Mouse (Mus musculus) heart, postnatal 0 days (tissue): ENCODE results near the gene Tenm2. TPM values are rescaled to one million over a fixed set of nuclear protein-coding genes. Genes with fewer than 3 reads are reported as not detected.

Experiments used
- ATAC-seq: fragments of 200-750 bp; cut with Nextera tagmentation; 2 replicates; pipeline ENCODE4 v1.8.0; 2017; ENCODE audit warnings: low read depth, moderate number of reproducible peaks, moderate library complexity; ENCODE audit not compliant: insufficient read depth
- DNase-seq: peaks from one replicate; pipeline ENCODE4 v3.0.0-alpha.2; 2016; ENCODE audit warnings: low spot score
- H3K27ac ChIP-seq: fragments of 300-500 bp; sonication (generic); 2 replicates; pipeline ENCODE4 v1.5.1; 2014; ENCODE audit warnings: low read depth, mild to moderate bottlenecking
- H3K27me3 ChIP-seq: fragments of 300-500 bp; sonication (generic); 2 replicates; pipeline ENCODE4 v1.6.1; 2014; ENCODE audit warnings: low read length, mixed read lengths; ENCODE audit not compliant: control insufficient read depth, insufficient read depth
- H3K36me3 ChIP-seq: fragments of 300-500 bp; sonication (generic); replicated peaks from 2 replicates; pipeline ENCODE4 v1.6.1; 2014; ENCODE audit warnings: low read length, mixed read lengths; ENCODE audit not compliant: control insufficient read depth, insufficient read depth
- H3K4me1 ChIP-seq: fragments of 300-500 bp; sonication (generic); 2 replicates; pipeline ENCODE4 v1.6.1; 2014; ENCODE audit warnings: antibody characterized with exemption; ENCODE audit not compliant: control insufficient read depth, insufficient read depth
- H3K4me2 ChIP-seq: fragments of 300-500 bp; sonication (generic); 2 replicates; pipeline ENCODE4 v1.6.1; 2014; ENCODE audit warnings: low read depth, mild to moderate bottlenecking, low read length, moderate library complexity
- H3K4me3 ChIP-seq: fragments of 300-500 bp; sonication (generic); 2 replicates; pipeline ENCODE4 v1.5.1; 2014; ENCODE audit warnings: low read depth, low read length
- H3K9ac ChIP-seq: fragments of 300-500 bp; sonication (generic); replicated peaks from 2 replicates; pipeline ENCODE4 v1.6.1; 2014; ENCODE audit warnings: low read depth, low read length, mixed read lengths
- H3K9me3 ChIP-seq: fragments of 300-500 bp; sonication (generic); replicated peaks from 2 replicates; pipeline ENCODE4 v1.6.1; 2016; ENCODE audit warnings: low read length; ENCODE audit not compliant: control insufficient read depth
- CTCF ChIP-seq: IDR thresholded peaks from 2 replicates; pipeline ENCODE4 v1.5.1; 2016; ENCODE audit warnings: antibody characterized with exemption, control low read depth, low read depth
- EP300 ChIP-seq: IDR thresholded peaks from 2 replicates; pipeline ENCODE4 v1.6.1; 2016; ENCODE audit warnings: antibody characterized with exemption, low read depth
- WGBS: fragments of 180-500 bp; shearing (Covaris S2); extraction: QIAGEN DNeasy Blood & Tissue Kit; methylation state at CpG from one replicate; pipeline ENCODE4 v1.1.7; 2014; 5-methylcytosine and 5-hydroxymethylcytosine counted together
- polyA plus RNA-seq: library from polyadenylated mRNA; unstranded; fragments of >200 nt; fragmentation: Nextera tagmentation; extraction: Ambion mirVana; gene quantifications from 2 replicates; pipeline ENCODE4 v1.2.1, GENCODE M21; 2015
- total RNA-seq: library from RNA; depleted of rRNA; stranded (reverse); fragments of >200 nt; gene quantifications from 2 replicates; pipeline ENCODE4 v1.2.3, GENCODE M21; 2014; ENCODE audit warnings: low replicate concordance

Tenm2 gene
- total and polyA plus RNA-seq, 2 experiments from 2014 or later: 0.14 to 0.95 TPM

- Histone ChIP-seq H3K4me1 (no peaks in the 10 kb centered on the region), H3K9me3 (no peaks in the 10 kb centered on the region), H3K9ac (no peak overlapping the region), H3K27ac (no peak overlapping the region), H3K36me3 (no peaks in the 10 kb centered on the region), H3K4me2 (no peak overlapping the region), H3K4me3 (no peak overlapping the region), H3K27me3 (0 out of 2 replicates have a peak, but pooled peaks cover 2% of the 10 kb centered on the region)
- no peak for DNase-seq
- TF ChIP-seq CTCF (no peak), EP300 (no peak)
- 57% methylated on average over 2 of the region's 2 CpGs for WGBS
- ATAC-seq: no peak
Observed at GRCm38 (mm10) chr11:36446351-36446750, 789.4 kb downstream of the Tenm2 start.

- no peaks in the 10 kb centered on the region for H3K4me1 ChIP-seq
- H3K9ac ChIP-seq: no peak overlapping the region
- no peak overlapping the region for H3K4me2 ChIP-seq
- 90% methylated on average over 7 of the region's 7 CpGs for WGBS
- no peak for DNase-seq
- H3K9me3 ChIP-seq: no peaks in the 10 kb centered on the region
- no peak overlapping the region for H3K4me3 ChIP-seq
- ATAC-seq: no peak
- H3K36me3 ChIP-seq: no peaks in the 10 kb centered on the region
- no peak overlapping the region for H3K27ac ChIP-seq
- TF ChIP-seq EP300: no peak
- no peak for TF ChIP-seq CTCF
- H3K27me3 ChIP-seq: 0 out of 2 replicates have a peak, but pooled peaks cover 2% of the 10 kb centered on the region
Observed at GRCm38 (mm10) chr11:36443821-36444220, 791.9 kb downstream of the Tenm2 start.

GRCm38 (mm10) chr11:36441801-36442200, 794.0 kb downstream of the Tenm2 start:
- ATAC-seq (no peak), DNase-seq (no peak)
- Histone ChIP-seq H3K4me1 (no peaks in the 10 kb centered on the region), H3K36me3 (no peaks in the 10 kb centered on the region), H3K4me3 (no peak overlapping the region), H3K9ac (no peak overlapping the region), H3K9me3 (no peaks in the 10 kb centered on the region), H3K27ac (no peak overlapping the region), H3K4me2 (no peak overlapping the region), H3K27me3 (no peaks in the 10 kb centered on the region)
- WGBS: 48% methylated on average over 6 of the region's 6 CpGs
- no peak for TF ChIP-seq EP300
- no peak for TF ChIP-seq CTCF

GRCm38 (mm10) chr11:36436251-36436650, 799.5 kb downstream of the Tenm2 start:
- no peak for ATAC-seq
- TF ChIP-seq CTCF: no peak
- TF ChIP-seq EP300: no peak
- WGBS: 57% methylated on average over 8 of the region's 8 CpGs

GRCm38 (mm10) chr11:36428947-36429346, 806.8 kb downstream of the Tenm2 start:
- H3K36me3 ChIP-seq: no peaks in the 10 kb centered on the region
- H3K27ac ChIP-seq: no peak overlapping the region
- no peak overlapping the region for H3K4me2 ChIP-seq
- no peak overlapping the region for H3K9ac ChIP-seq
- no peaks in the 10 kb centered on the region for H3K9me3 ChIP-seq
- WGBS: 29% methylated on average over 5 of the region's 5 CpGs
- DNase-seq: no peak
- H3K4me3 ChIP-seq: no peak overlapping the region
- TF ChIP-seq EP300: no peak
- no peak for TF ChIP-seq CTCF
- no peaks in the 10 kb centered on the region for H3K4me1 ChIP-seq
- no peaks in the 10 kb centered on the region for H3K27me3 ChIP-seq
- ATAC-seq: no peak

More at GRCm38 (mm10) chr11:36436251-36436650, 799.5 kb downstream of the Tenm2 start:
- Histone ChIP-seq H3K9ac (no peak overlapping the region), H3K36me3 (no peaks in the 10 kb centered on the region), H3K4me2 (no peak overlapping the region), H3K9me3 (no peaks in the 10 kb centered on the region), H3K27ac (no peak overlapping the region), H3K4me3 (no peak overlapping the region), H3K4me1 (no peaks in the 10 kb centered on the region), H3K27me3 (no peaks in the 10 kb centered on the region)
- DNase-seq: no peak

- 65% methylated on average over 3 of the region's 3 CpGs for WGBS
- Histone ChIP-seq H3K9me3 (no peaks in the 10 kb centered on the region), H3K4me2 (no peak overlapping the region), H3K4me3 (no peak overlapping the region), H3K9ac (no peak overlapping the region), H3K27ac (no peak overlapping the region), H3K4me1 (no peaks in the 10 kb centered on the region), H3K36me3 (no peaks in the 10 kb centered on the region), H3K27me3 (no peaks in the 10 kb centered on the region)
- no peak for DNase-seq
- ATAC-seq: no peak
- TF ChIP-seq CTCF (no peak), EP300 (no peak)
Observed at GRCm38 (mm10) chr11:36424959-36425358, 810.8 kb downstream of the Tenm2 start.
